Mouse (Mus musculus) urinary bladder, postnatal 4 days (tissue): Measurements from ENCODE around the gene Cldn34d.

Source experiments
- DNase-seq, 2 experiments: peaks; one replicate each; pipeline ENCODE4 v3.0.0; 2021 to 2022; ENCODE audit warnings: low spot score in 2 of 2

Gene Cldn34d

GRCm38 (mm10) chrX:76602824-76603223 lies at the start of gene Cldn34d:
Gene Cldn34d (minus strand): TSS chrX:76602924.
- DNase-seq, result no peak

GRCm38 (mm10) chrX:76598459-76599206 lies 4.1 kb downstream of the Cldn34d start:
- peak in 1 of 2 experiments; percentile 81 for DNase-seq
